Comparison of ENCODE assay signal across 14 mouse cellular contexts in the genomic region with DNA sequence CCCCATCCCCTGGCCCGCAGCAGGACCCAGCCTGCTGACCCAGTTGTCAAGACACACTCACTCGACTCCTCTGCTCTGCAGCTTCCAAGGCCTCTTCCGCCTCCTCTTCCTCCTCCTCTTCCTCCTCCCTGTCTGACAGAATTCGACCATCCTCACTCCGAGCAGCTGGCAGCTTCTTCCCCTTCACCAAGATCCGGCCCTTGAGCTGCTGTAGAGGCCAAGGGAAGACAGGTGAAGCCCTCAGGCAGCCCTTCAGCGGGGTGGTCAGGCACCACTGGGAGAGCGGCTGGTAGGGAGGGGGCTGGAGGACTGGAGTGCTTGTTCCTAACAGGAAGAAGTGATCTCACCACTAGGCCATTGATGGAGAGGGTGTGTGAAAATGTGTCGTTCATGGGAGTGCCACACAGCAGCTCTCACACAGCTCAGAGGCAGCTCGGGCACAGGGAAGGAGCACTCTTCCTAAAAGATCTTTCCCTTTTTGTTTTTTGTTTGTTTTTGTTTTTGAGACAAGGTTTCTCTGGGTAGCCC. TPM values are rescaled to one million over a fixed set of nuclear protein-coding genes. Genes with fewer than 3 reads are reported as not detected.
DNase-seq lines count a peak whose midpoint lies in the region; ATAC-seq and TF ChIP-seq lines count a peak whose summit lies in the region.
"Had no signal": no experiment of that assay in that cellular context is flagged by ENCODE, and none has a peak within 500 bp of the region (broad histone marks: within the 10 kb centered on the region; RNA-seq: fewer than 3 reads in every experiment).

No protein-coding gene starts in this region.

- H3K27ac ChIP-seq in kidney, postnatal 0 days: no peak overlapping the region
- no peak overlapping the region for H3K27ac ChIP-seq in heart, embryonic 14.5 days (replicated peaks in 1 of 2; ENCODE audit: control insufficient read depth in 1 of 2, insufficient read depth in 1 of 2, low read depth in 2 of 2, low read length in 2 of 2)
- H3K27ac ChIP-seq: forebrain, embryonic 15.5 days; hindbrain, embryonic 14.5 days had no signal

- no peak for TF ChIP-seq CTCF in kidney, postnatal 0 days (IDR thresholded peaks at IDR 0.05; ENCODE audit: low read depth)

- no peak overlapping the region for H3K4me2 ChIP-seq in kidney, postnatal 0 days (ENCODE audit: low read length)
- 0 out of 2 replicates have a peak overlapping the region, but pooled peaks have one; percentile 24 for H3K4me2 ChIP-seq in heart, embryonic 14.5 days (ENCODE audit: low read length)
- H3K4me2 ChIP-seq: forebrain, embryonic 15.5 days; hindbrain, embryonic 14.5 days had no signal

- no peak overlapping the region for H3K4me3 ChIP-seq in kidney, postnatal 0 days (replicated peaks; ENCODE audit: low read depth, low read length)
- H3K4me3 ChIP-seq in heart, embryonic 14.5 days (ENCODE audit: control insufficient read depth in 1 of 2, insufficient read depth in 1 of 2, low read depth in 1 of 2, low read length in 2 of 2): no peak overlapping the region
- H3K4me3 ChIP-seq: forebrain, embryonic 15.5 days; megakaryocyte, embryonic 14.5 days had no signal

- ATAC-seq in frontal cortex, adult (ENCODE audit: low TSS enrichment): peak; percentile 18; the same call in 1 of the 2 replicates
- ATAC-seq in kidney, postnatal 0 days (replicated peaks; ENCODE audit: low FRiP score, low read depth): 0 out of 2 replicates have a peak, but pooled peaks have one; percentile 25
- no peak for ATAC-seq in heart, embryonic 14.5 days (ENCODE audit: insufficient number of reproducible peaks, insufficient read depth, low FRiP score, low read depth)
- ATAC-seq: forebrain, embryonic 15.5 days had no signal

- no peaks in the 10 kb centered on the region for H3K27me3 ChIP-seq in kidney, postnatal 0 days (ENCODE audit: insufficient read depth, low read length)
- 0 out of 2 replicates have a peak, but pooled peaks cover 3% of the 10 kb centered on the region for H3K27me3 ChIP-seq in heart, embryonic 14.5 days (ENCODE audit: control insufficient read depth, insufficient read depth, low read length)

- no peak for DNase-seq in frontal cortex, adult 2 months (ENCODE audit: extremely low spot score in 1 of 2, low spot score in 1 of 2)
- DNase-seq in kidney, postnatal 0 days (ENCODE audit: low spot score): no peak
- no peak for DNase-seq in kidney, postnatal 4 days
- peak; percentile 71 for DNase-seq in lung, postnatal 10 days
- no peak for DNase-seq in MN1 (ENCODE audit: low spot score)
- no peak for DNase-seq in yolk sac, embryonic 10.5 days (ENCODE audit: low spot score)
- DNase-seq: adrenal gland, adult 8-10 months; liver; thymus, postnatal 36 days had no signal

- peaks cover 10% of the 10 kb centered on the region for H3K36me3 ChIP-seq in kidney, postnatal 0 days (ENCODE audit: insufficient read depth, low read length)
- peaks cover 60% of the 10 kb centered on the region for H3K36me3 ChIP-seq in heart, embryonic 14.5 days (ENCODE audit: control insufficient read depth, insufficient read depth, low read length)
- H3K36me3 ChIP-seq: forebrain, embryonic 15.5 days had no signal

- no peaks in the 10 kb centered on the region for H3K9me3 ChIP-seq in kidney, postnatal 0 days (replicated peaks; ENCODE audit: low read length)
- H3K9me3 ChIP-seq in heart, embryonic 14.5 days (ENCODE audit: control insufficient read depth, low read length): no peaks in the 10 kb centered on the region
- H3K9me3 ChIP-seq: forebrain, embryonic 15.5 days; megakaryocyte, embryonic 14.5 days had no signal

- 23% methylated on average over 10 of the region's 10 CpGs for WGBS in kidney, postnatal 0 days
- WGBS in heart, embryonic 14.5 days: 17% methylated on average over 10 of the region's 10 CpGs

- H3K4me1 ChIP-seq in kidney, postnatal 0 days (replicated peaks; ENCODE audit: insufficient read depth, low read length): no peaks in the 10 kb centered on the region
- peaks cover 15 to 17% of the 10 kb centered on the region in 2 experiments for H3K4me1 ChIP-seq in heart, embryonic 14.5 days (ENCODE audit: control insufficient read depth in 2 of 2, insufficient read depth in 2 of 2, low read length in 2 of 2)
- H3K4me1 ChIP-seq: forebrain, embryonic 15.5 days had no signal

- H3K9ac ChIP-seq in kidney, postnatal 0 days (ENCODE audit: low read depth, low read length): 0 out of 2 replicates have a peak overlapping the region, but pooled peaks have one; percentile 23
- H3K9ac ChIP-seq in heart, embryonic 14.5 days (ENCODE audit: low read length): no peak overlapping the region; the same call in 1 of the 2 replicates
- H3K9ac ChIP-seq: forebrain, embryonic 15.5 days; hindbrain, embryonic 14.5 days had no signal

RNA-seq across cellular contexts. Expression of gene Plcd3, which starts 26.6 kb away (rescaled TPM):
- 12.3 and 13.3 TPM in 2 replicates for polyA plus RNA-seq in frontal cortex, adult 2 months (2012; rRNA removed)
- 4.2 and 5.6 TPM in 2 replicates for polyA plus RNA-seq in kidney, postnatal 0 days (2015; fragmentation: Nextera tagmentation; extraction: Ambion mirVana)
- 6.9 and 7.4 TPM in 2 replicates for polyA plus RNA-seq in heart, embryonic 14.5 days (2014; fragmentation: Nextera tagmentation; extraction: Ambion mirVana)

RNA-seq across cellular contexts. Expression of gene Acbd4, which starts 26.6 kb away (rescaled TPM):
- polyA plus RNA-seq in frontal cortex, adult 2 months (2012; rRNA removed): 38.1 and 44.9 TPM in 2 replicates
- polyA plus RNA-seq in kidney, postnatal 0 days (2015; fragmentation: Nextera tagmentation; extraction: Ambion mirVana): 36.6 and 39.7 TPM in 2 replicates
- polyA plus RNA-seq in heart, embryonic 14.5 days (2014; fragmentation: Nextera tagmentation; extraction: Ambion mirVana): 13.3 TPM in 2 replicates

RNA-seq across cellular contexts. Expression of gene Hexim1, which starts 41.2 kb away (rescaled TPM):
- 25.6 and 25.8 TPM in 2 replicates for polyA plus RNA-seq in frontal cortex, adult 2 months (2012; rRNA removed)
- 6.5 and 6.8 TPM in 2 replicates for polyA plus RNA-seq in kidney, postnatal 0 days (2015; fragmentation: Nextera tagmentation; extraction: Ambion mirVana)
- 3.4 and 3.7 TPM in 2 replicates for polyA plus RNA-seq in heart, embryonic 14.5 days (2014; fragmentation: Nextera tagmentation; extraction: Ambion mirVana)

RNA-seq across cellular contexts. Expression of gene Dcakd, which starts 46.7 kb away (rescaled TPM):
- polyA plus RNA-seq in frontal cortex, adult 2 months (2012; rRNA removed): 88.0 and 94.5 TPM in 2 replicates
- 103 and 106 TPM in 2 replicates for polyA plus RNA-seq in kidney, postnatal 0 days (2015; fragmentation: Nextera tagmentation; extraction: Ambion mirVana)
- polyA plus RNA-seq in heart, embryonic 14.5 days (2014; fragmentation: Nextera tagmentation; extraction: Ambion mirVana): 93.8 and 99.4 TPM in 2 replicates

RNA-seq across cellular contexts. Expression of gene Nmt1, which starts 46.9 kb away (rescaled TPM):
- polyA plus RNA-seq in frontal cortex, adult 2 months (2012; rRNA removed): 78.5 and 81.3 TPM in 2 replicates
- polyA plus RNA-seq in kidney, postnatal 0 days (2015; fragmentation: Nextera tagmentation; extraction: Ambion mirVana): 60.3 and 60.7 TPM in 2 replicates
- polyA plus RNA-seq in heart, embryonic 14.5 days (2014; fragmentation: Nextera tagmentation; extraction: Ambion mirVana): 47.8 and 51.7 TPM in 2 replicates
